Mouse (Mus musculus): ENCODE data around the gene Irf1. TPM values are rescaled to one million over a fixed set of nuclear protein-coding genes. Genes with fewer than 3 reads are reported as not detected.
A peak's percentile ranks its signal among the peaks of the same experiment; 100 is the strongest.

Gene Irf1
- polyA plus RNA-seq, 1 experiment from 2014 or later = 27.9 TPM

DNA sequence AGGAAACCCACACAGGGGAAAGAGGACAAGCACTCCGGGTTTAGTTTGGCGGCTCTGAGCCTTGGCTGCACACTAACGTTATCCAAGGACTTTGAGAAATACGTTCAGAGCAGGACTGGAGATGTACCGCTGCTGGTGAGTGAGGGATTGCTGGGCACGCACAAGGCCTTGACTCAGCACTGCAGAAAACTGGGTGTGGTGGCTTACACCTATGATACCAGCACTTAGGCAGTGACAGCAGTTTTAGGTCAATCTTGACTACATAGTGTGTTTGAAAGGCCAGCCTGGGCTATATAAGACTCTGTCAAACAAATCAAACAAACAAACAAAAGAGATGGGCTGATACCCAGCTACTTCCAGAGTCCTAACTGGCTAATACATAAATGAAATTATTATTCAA is 33.7 kb downstream of the Irf1 start:
- Histone ChIP-seq H3K36me3 (no peaks in the 10 kb centered on the region), H3K9ac (no peak overlapping the region), H3K4me3 (replicated peaks) (no peak overlapping the region), H3K9me3 (no peaks in the 10 kb centered on the region), H3K4me1 (no peaks in the 10 kb centered on the region), H3K27me3 (replicated peaks) (no peaks in the 10 kb centered on the region), H3K4me2 (no peak overlapping the region), H3K27ac (no peak overlapping the region)
- no peak for ATAC-seq (ENCODE audit: insufficient read depth, low FRiP score, low read depth)
- WGBS = 71% methylated on average over 6 of the region's 6 CpGs

DNA sequence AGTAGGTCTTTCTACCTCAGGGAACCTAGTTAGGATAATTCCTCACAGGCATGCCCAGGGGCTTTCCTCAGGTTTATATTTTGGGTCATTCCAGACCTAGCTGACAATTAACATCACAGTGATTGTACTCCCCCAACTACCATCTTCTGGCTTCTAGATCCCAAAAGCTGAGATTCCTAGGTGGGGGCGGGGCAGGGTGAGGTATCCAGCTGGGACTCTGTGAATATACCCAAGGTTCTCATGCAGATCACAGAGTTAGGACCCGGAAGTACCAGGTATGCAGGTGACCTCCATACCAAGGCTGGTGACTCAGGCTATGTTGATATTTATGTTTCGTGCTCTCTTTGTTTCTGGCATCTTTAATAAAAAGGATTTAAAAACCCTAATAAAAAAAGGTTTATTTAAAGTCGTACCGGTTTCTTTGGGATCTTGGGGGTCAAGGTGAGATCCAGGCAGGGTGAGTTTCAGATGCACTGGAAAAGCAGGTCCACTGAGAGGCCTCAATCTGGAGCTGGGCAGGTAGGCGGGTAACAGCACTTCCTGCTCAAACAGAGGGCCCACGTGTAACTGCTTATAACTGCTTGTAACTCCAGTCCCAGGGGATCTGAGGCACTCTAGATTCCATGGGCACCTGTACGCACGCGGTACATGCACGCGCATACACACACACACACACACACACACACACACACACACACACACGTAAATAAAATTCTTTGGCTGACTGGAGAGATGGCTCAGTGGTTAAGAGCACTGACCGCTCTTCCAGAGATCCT is 34.9 kb downstream of the Irf1 start:
- no peaks in the 10 kb centered on the region for H3K9me3 ChIP-seq
- H3K27me3 ChIP-seq (replicated peaks) = no peaks in the 10 kb centered on the region
- no peak overlapping the region for H3K9ac ChIP-seq
- 78% methylated on average over 14 of the region's 14 CpGs for WGBS
- ATAC-seq (ENCODE audit: insufficient read depth, low FRiP score, low read depth) = no peak
- no peak overlapping the region for H3K4me3 ChIP-seq (replicated peaks)
- H3K4me2 ChIP-seq = no peak overlapping the region
- H3K27ac ChIP-seq = no peak overlapping the region
- 0 out of 2 replicates have a peak, but pooled peaks cover 7% of the 10 kb centered on the region for H3K4me1 ChIP-seq
- no peaks in the 10 kb centered on the region for H3K36me3 ChIP-seq

DNA sequence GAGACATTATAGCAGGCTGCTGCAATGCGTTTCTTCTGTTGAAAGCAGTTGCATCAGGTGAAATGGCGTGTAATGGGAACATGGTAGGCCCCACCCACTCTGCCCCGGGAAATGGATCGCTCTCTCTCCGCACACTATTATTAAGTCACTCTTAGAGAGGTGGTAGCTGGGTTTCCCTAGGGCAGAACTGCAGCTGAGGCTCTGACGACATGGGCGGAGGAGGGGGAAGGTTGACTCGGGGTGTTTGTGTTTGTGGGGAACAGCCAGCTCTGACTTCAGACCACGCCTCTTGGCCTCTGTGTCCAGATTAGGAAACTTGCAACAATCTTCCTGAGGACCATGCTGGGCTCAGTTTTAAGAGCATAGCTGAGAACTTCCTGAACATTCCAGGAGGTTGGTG is 36.0 kb downstream of the Irf1 start:
- Histone ChIP-seq H3K4me2 (no peak overlapping the region), H3K27ac (no peak overlapping the region), H3K4me3 (replicated peaks) (no peak overlapping the region), H3K27me3 (replicated peaks) (no peaks in the 10 kb centered on the region), H3K4me1 (0 out of 2 replicates have a peak, but pooled peaks cover 7% of the 10 kb centered on the region), H3K9ac (no peak overlapping the region), H3K36me3 (no peaks in the 10 kb centered on the region), H3K9me3 (no peaks in the 10 kb centered on the region)
- 70% methylated on average over 9 of the region's 9 CpGs for WGBS
- ATAC-seq (ENCODE audit: insufficient read depth, low FRiP score, low read depth) = no peak

DNA sequence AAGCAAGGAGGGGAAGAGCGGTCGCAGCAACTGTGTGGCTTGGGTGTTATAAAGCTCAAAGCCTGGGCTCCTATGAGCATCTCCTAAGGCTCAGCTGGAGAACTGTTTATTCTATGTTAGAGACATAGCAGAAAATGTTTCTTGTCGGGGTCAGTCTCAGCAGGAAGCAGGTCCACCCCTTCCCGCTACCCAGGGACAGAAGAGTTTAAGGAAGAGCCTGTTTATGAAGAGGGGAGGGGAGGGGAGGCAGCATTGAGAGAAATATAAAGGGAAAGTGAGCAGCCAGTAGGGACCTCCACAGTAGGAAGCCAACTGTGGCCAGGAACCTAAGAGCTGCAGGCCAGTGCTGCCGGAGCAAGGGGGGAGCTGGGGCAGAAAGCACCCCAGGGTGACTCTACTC is 39.5 kb downstream of the Irf1 start:
- WGBS = 34% methylated on average over 5 of the region's 5 CpGs
- H3K27ac ChIP-seq = peak overlapping the region; percentile 40; the same call in 1 of the 2 replicates
- H3K9ac ChIP-seq = no peak overlapping the region
- H3K36me3 ChIP-seq = no peaks in the 10 kb centered on the region
- no peaks in the 10 kb centered on the region for H3K27me3 ChIP-seq (replicated peaks)
- H3K4me2 ChIP-seq = no peak overlapping the region
- 0 out of 2 replicates have a peak, but pooled peaks cover 7% of the 10 kb centered on the region for H3K4me1 ChIP-seq
- no peaks in the 10 kb centered on the region for H3K9me3 ChIP-seq
- no peak for ATAC-seq (ENCODE audit: insufficient read depth, low FRiP score, low read depth)
- no peak overlapping the region for H3K4me3 ChIP-seq (replicated peaks)

DNA sequence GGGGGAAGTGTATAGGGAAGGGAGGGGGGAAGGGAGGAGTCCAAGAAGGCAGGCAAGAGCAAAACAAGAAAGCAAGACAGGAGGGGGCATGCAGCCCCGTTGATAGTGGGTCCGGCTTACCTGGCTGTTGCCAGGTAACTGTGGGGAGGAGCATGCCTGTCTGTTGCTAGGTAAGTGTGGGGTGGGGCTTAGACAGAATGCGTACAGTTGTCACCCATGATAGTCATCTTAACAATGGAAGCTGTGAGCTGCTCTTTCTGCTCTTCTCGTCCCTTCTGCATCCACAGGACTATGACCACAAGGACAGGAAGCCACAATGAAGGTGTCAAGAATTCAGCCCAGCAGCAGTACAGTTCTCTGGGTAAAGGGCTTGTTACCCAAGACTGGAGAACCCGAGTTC is 40.3 kb downstream of the Irf1 start:
- 49% methylated on average over 5 of the region's 5 CpGs for WGBS
- H3K36me3 ChIP-seq = no peaks in the 10 kb centered on the region
- H3K4me3 ChIP-seq (replicated peaks) = no peak overlapping the region
- H3K27ac ChIP-seq = no peak overlapping the region
- no peaks in the 10 kb centered on the region for H3K27me3 ChIP-seq (replicated peaks)
- H3K9me3 ChIP-seq = no peaks in the 10 kb centered on the region
- 0 out of 2 replicates have a peak, but pooled peaks cover 7% of the 10 kb centered on the region for H3K4me1 ChIP-seq
- H3K4me2 ChIP-seq = no peak overlapping the region
- H3K9ac ChIP-seq = no peak overlapping the region
- no peak for ATAC-seq (ENCODE audit: insufficient read depth, low FRiP score, low read depth)

DNA sequence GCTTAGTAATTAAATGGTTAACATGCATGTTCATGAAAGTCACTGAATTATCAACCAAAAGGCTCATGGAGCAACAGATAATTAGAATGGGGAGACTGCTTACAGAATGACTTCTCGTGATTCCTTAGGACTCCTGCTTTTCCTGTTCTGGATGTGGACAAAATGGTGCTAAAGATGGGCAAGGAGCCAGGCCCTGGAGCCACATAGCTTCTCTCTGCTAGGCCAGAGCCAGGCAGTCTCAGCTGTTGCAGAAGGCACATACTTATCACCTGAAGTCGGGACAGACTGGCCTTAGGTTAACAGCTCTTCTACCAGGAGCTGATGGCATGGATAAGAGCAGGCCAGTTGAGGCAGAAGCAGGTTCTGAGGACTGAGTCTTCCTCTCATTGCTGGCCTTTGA is 40.9 kb downstream of the Irf1 start:
- no peak for ATAC-seq (ENCODE audit: insufficient read depth, low FRiP score, low read depth)
- Histone ChIP-seq H3K4me2 (no peak overlapping the region), H3K4me1 (0 out of 2 replicates have a peak, but pooled peaks cover 7% of the 10 kb centered on the region), H3K36me3 (no peaks in the 10 kb centered on the region), H3K4me3 (replicated peaks) (no peak overlapping the region), H3K9ac (no peak overlapping the region), H3K27me3 (replicated peaks) (no peaks in the 10 kb centered on the region), H3K9me3 (no peaks in the 10 kb centered on the region), H3K27ac (no peak overlapping the region)
- whole genome bisulfite sequencing = 50% methylated on average over 2 of the region's 2 CpGs

DNA sequence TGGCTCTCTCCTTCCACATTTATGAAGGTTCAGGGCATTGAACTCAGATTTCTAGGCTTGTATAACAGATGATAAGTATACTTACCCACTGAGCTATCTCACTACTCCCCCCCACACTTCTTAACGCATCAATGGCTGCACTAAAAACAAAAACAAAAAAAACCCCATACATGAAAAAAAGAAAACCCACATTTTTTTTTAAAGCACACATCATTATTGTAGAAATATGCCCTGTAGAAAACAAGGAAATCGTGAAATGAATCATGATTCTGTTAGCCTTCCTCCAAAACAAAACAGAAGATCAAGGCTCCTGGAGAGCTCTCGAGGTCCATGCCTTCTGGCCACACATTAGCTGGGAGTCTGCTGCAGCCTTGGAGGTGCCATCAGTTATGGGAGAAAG is 41.5 kb downstream of the Irf1 start:
- H3K9ac ChIP-seq = no peak overlapping the region
- H3K4me1 ChIP-seq = 0 out of 2 replicates have a peak, but pooled peaks cover 7% of the 10 kb centered on the region
- no peaks in the 10 kb centered on the region for H3K27me3 ChIP-seq (replicated peaks)
- 70% methylated on average over 3 of the region's 3 CpGs for WGBS
- H3K27ac ChIP-seq = no peak overlapping the region
- no peak overlapping the region for H3K4me2 ChIP-seq
- no peak for ATAC-seq (ENCODE audit: insufficient read depth, low FRiP score, low read depth)
- H3K9me3 ChIP-seq = no peaks in the 10 kb centered on the region
- H3K4me3 ChIP-seq (replicated peaks) = no peak overlapping the region
- no peaks in the 10 kb centered on the region for H3K36me3 ChIP-seq

DNA sequence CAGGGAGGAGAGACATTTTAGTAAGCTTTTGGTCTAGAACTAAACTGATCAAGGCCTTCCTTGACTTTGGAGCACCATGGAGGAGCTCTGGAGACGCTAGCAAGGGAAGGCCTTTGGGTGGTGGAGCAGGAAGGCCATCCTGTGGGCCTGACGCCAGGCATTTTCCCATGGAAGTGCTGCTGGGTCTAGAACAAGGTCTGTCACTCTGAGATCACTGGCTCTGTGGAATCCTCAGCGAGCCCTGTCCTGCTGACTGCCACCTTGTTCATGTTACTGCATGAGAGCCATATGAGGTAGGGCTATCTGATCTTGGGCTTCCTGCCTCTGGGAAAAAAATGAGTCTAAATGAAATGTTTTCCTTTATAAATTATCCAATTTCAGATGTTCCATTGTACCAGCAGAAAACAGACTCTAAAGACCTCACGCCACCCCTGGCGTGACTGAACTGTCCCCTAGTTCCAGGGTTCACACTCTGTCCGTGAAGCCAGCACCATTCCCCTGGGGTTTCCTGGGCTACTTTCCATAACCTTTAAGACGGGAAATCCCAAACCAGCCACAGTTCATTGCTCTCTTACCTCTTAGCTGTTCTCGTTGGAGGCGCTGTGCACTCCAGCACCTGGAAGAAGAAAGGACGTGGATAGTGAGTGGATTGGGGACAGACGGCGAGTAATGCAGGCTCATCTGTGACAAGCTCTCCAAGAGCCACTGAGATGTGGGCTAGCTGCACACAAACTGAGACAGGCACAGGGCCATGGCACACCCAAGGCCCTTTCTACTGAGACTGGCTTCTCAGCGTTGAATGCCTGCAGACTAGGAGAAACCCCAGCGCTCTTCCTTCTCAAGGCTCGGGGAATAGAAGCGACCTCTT is 43.4 kb downstream of the Irf1 start:
- no peak for ATAC-seq (ENCODE audit: insufficient read depth, low FRiP score, low read depth)
- WGBS = 83% methylated on average over 16 of the region's 16 CpGs
- Histone ChIP-seq H3K27me3 (replicated peaks) (no peaks in the 10 kb centered on the region), H3K9ac (no peak overlapping the region), H3K4me2 (no peak overlapping the region), H3K36me3 (no peaks in the 10 kb centered on the region), H3K4me3 (replicated peaks) (no peak overlapping the region), H3K9me3 (no peaks in the 10 kb centered on the region), H3K27ac (no peak overlapping the region), H3K4me1 (0 out of 2 replicates have a peak, but pooled peaks cover 7% of the 10 kb centered on the region)

DNA sequence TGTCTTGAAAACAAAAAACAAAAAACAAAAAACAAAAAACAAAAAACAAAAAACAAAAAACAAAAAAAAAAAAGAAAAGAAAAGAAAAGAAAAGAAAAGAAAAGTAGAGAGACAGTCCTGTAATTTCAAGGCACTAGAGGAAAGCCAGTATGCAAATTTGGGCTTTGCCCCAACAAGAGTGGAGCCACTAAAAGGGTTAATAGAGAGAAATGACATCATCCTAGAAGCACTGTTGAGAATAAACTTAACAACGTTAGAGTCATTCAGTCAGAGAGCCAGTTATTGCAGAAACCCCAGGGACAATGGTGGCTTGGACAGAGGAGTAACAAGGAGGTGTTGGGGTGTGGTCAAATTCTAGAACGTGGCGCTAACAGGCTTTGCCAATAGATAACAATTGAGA is 45.0 kb downstream of the Irf1 start:
- Histone ChIP-seq H3K36me3 (no peaks in the 10 kb centered on the region), H3K4me3 (replicated peaks) (no peak overlapping the region), H3K9ac (no peak overlapping the region), H3K4me1 (0 out of 2 replicates have a peak, but pooled peaks cover under 1% of the 10 kb centered on the region), H3K27ac (no peak overlapping the region), H3K4me2 (no peak overlapping the region), H3K27me3 (replicated peaks) (no peaks in the 10 kb centered on the region), H3K9me3 (no peaks in the 10 kb centered on the region)
- no peak for ATAC-seq (ENCODE audit: insufficient read depth, low FRiP score, low read depth)
- 54% methylated on average over 3 of the region's 3 CpGs for WGBS

DNA sequence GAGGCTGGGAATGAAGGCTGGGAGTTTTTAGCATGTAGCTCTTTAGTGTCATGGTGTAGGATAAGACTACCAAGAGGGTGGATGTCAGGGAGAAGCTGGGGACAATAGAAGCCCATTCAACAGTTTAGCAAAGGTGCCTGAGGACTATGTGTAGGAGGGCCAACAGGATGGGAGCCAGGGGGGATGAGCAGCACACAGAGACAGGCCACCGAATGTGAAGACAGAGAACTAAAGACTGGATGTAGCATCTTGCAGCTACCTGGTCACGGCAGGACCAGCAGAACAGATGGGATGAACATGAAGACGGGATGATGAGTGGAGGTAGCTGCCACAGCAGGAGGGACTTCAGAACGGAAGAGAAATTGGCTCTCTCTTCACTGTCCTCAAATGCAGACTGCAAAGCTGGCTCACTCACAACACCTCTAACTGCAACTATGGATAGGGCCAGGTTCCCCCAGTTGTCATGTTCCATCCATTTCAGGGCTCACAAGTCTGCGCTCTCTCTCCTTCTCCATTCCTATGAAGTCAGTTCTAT is 47.1 kb downstream of the Irf1 start:
- H3K9ac ChIP-seq = no peak overlapping the region
- H3K27ac ChIP-seq = no peak overlapping the region
- no peak for ATAC-seq (ENCODE audit: insufficient read depth, low FRiP score, low read depth)
- 84% methylated on average over 5 of the region's 5 CpGs for WGBS
- H3K4me3 ChIP-seq (replicated peaks) = no peak overlapping the region
- H3K4me2 ChIP-seq = no peak overlapping the region
- no peaks in the 10 kb centered on the region for H3K27me3 ChIP-seq (replicated peaks)
- no peaks in the 10 kb centered on the region for H3K9me3 ChIP-seq
- H3K36me3 ChIP-seq = no peaks in the 10 kb centered on the region
- no peaks in the 10 kb centered on the region for H3K4me1 ChIP-seq

DNA sequence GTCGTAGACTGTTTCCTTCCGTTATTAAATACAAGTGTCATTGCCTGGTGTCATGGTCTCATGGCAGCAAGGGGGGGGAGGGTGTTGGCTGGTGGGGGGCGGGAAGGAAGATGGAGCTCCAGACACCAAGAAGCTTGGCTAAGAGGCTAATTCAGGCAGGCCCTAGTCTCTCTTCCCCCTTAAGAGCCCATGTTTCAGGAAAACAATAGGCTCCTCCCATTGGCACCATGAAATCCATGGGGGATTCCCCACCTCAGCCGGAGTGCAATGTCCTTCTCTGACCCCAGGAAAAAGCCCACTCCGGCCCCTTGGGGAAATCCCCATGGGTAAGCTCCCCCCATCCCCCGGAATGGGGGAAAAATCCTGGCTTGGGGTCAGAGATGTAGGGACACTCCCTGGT is 49.0 kb downstream of the Irf1 start:
- Histone ChIP-seq H3K4me2 (no peak overlapping the region), H3K9me3 (no peaks in the 10 kb centered on the region), H3K4me1 (no peaks in the 10 kb centered on the region), H3K9ac (no peak overlapping the region), H3K27me3 (replicated peaks) (no peaks in the 10 kb centered on the region), H3K36me3 (no peaks in the 10 kb centered on the region), H3K27ac (no peak overlapping the region), H3K4me3 (replicated peaks) (no peak overlapping the region)
- no peak for ATAC-seq (ENCODE audit: insufficient read depth, low FRiP score, low read depth)
- WGBS = 50% methylated on average over 6 of the region's 6 CpGs

DNA sequence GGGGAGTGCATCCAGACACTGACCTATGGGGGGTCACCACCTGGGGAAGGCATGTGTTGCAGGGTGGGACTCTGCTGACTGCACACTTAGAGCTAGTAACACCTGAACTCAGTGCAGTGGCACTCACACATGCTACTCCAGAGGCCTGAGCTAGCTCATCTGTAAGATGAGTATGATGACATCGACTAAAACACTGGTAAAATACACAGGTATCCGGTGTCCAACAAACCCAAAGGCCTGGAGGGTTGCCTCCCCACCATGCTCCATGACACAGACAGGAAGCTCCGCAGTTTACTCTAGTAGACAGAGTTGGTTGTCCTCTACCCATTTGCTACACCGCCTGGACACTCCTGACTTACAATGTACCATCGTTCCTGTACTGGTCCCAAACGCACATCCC is 49.7 kb downstream of the Irf1 start:
- H3K9me3 ChIP-seq = no peaks in the 10 kb centered on the region
- 85% methylated on average over 6 of the region's 6 CpGs for WGBS
- H3K4me1 ChIP-seq = no peaks in the 10 kb centered on the region
- H3K4me2 ChIP-seq = no peak overlapping the region
- H3K27ac ChIP-seq = no peak overlapping the region
- H3K27me3 ChIP-seq (replicated peaks) = no peaks in the 10 kb centered on the region
- H3K9ac ChIP-seq = no peak overlapping the region
- H3K4me3 ChIP-seq (replicated peaks) = no peak overlapping the region
- no peaks in the 10 kb centered on the region for H3K36me3 ChIP-seq
- no peak for ATAC-seq (ENCODE audit: insufficient read depth, low FRiP score, low read depth)
